Mouse (Mus musculus) neutrophil, adult 83 days (primary cell): Measurements from ENCODE around the gene Dda1. TPM values are rescaled to one million over a fixed set of nuclear protein-coding genes. Genes with fewer than 3 reads are reported as not detected.

Source experiments
- total RNA-seq, 2 experiments: library from RNA; stranded (reverse); gene quantifications; one replicate each; pipeline ENCODE4 v1.2.4; 2023

Dda1 gene
- total RNA-seq = 10 to 100 TPM; 72.6 to 81.2 TPM

GRCm38 (mm10) chr8:71468916-71469315, at the start of gene Dda1:
Dda1 (plus strand) TSS chr8:71469199.

DNA sequence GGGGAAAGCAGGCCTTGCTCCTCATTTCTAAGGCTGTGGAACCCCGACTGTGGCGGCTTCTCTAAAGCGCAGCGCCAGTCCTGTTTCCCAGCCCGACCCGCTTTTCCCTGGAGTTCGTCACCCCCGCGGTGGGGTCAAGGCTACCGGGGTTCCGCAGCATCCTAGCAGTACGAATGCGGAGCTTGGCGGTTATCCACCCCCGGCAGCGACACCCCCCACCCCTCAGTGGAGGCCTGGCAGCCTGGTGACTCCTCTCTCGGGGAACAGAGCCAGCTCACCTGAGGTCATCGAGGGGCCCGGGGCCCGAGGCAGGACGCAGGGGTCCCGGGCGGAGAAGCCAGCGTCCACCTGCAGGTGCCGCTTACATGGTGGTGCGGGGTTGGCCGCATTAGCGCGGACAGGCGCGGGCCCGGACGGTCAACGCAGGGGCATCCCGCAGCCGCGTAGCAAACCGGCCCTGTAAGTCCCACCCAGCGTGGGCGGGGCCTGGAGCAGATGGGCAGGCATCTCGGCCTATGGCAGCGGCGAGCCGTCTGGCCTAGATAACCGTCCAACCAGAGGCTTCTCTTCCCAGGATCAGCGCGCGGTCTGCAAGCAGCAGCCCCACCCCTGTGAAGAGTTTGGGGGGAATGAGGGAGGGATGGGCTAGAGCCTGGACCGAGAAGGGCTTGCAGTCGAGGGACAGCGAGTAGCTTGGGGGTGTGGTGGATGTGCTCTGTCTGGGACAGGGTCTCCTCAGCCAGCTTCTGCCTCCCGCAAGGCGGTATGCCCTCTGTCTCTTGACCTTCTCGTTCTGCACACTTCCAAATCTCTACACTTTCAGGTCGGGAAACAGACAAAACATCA, 5.6 kb upstream of the Dda1 start, which contains the start of gene Abhd8:
Gene Abhd8 (minus strand): TSS at position 468 of the 846 bp plus-strand sequence.

GRCm38 (mm10) chr8:71464513-71465500, 4.2 kb upstream of the Dda1 start, which contains the start of gene Mrpl34:
Mrpl34 (plus strand) TSS chr8:71464959.

GRCm38 (mm10) chr8:71485142-71486135, 16.4 kb downstream of the Dda1 start, which contains the start of gene Ano8:
Ano8 (minus strand) TSS chr8:71485963.

GRCm38 (mm10) chr8:71487691-71488445, 18.9 kb downstream of the Dda1 start, which contains the start of gene Gtpbp3:
Gtpbp3 (plus strand) TSS chr8:71488103.

GRCm38 (mm10) chr8:71511644-71512043, 42.6 kb downstream of the Dda1 start, which contains the start of gene Plvap:
Plvap (minus strand) TSS chr8:71511752.

DNA sequence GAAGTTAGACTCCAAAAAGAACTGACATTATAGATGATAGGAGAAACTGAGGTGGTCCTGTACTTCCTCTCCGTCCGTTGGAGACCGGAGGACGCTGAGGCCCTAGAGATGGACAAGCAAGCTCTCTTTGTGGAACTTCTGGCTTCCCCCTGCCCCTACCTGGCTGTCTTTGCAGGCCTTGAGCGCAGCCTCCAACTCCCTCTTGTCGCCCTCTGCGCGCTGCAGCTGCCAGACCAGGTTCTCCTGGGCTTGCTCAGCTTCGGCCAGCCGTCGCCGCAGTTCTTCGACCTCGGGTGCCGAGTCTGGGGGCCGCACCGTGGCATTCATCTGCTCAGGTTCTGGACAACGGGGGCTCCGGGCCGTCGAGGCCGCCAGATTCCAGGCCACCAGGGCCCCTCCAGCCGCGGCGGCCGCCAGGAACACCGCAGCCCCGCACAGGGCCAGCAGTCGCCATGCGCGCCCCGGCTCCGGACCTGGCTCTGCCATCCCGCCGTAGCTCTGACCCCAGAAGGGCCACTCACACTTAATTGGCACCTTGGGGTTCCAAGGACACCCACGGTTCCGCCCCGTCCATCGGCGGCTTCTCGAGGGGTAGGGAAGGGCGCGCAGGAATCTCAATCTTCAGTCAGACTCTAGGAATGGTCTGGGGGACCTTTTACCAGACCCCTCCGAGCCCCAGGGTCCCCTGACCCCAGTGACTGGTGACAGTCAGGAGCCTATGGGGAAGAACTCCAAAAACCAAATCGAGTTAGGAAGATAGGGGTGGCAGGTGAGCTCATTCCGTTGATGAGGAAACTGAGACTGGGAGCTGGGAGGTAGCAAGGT, 56.4 kb downstream of the Dda1 start, which contains the start of gene Ccdc194:
Gene Ccdc194 (minus strand): TSS at position 486 of the 825 bp plus-strand sequence.

Other genes with a start within 250 kb of the Dda1 start
- gene Myo9b, start 196.5 kb upstream of the Dda1 start, total RNA-seq = 100 to 1,000 TPM; 124 to 131 TPM
- 10 to 100 TPM; 47.8 to 58.5 TPM for gene Haus8, start 196.3 kb upstream of the Dda1 start, total RNA-seq
- 100 to 1,000 TPM; 149 to 154 TPM for gene Use1, start 102.4 kb upstream of the Dda1 start, total RNA-seq
- gene Ocel1, start 97.9 kb upstream of the Dda1 start, total RNA-seq = 10 to 100 TPM; 19.8 to 20.1 TPM
- 1 to 10 TPM; 7.2 to 8.2 TPM for gene Nr2f6, start 87.2 kb upstream of the Dda1 start, total RNA-seq
- under 1 TPM in 1 of 2 experiments, not detected in 1; 0.39 TPM for gene Ushbp1, start 73.4 kb upstream of the Dda1 start, total RNA-seq
- 10 to 100 TPM; 60.0 to 62.4 TPM for gene Babam1, start 72.3 kb upstream of the Dda1 start, total RNA-seq
- gene Ankle1, start 63.2 kb upstream of the Dda1 start, total RNA-seq = 10 to 100 TPM; 18.6 to 22.4 TPM
- gene Abhd8, start 5.5 kb upstream of the Dda1 start, total RNA-seq = 1 to 10 TPM; 4.8 to 5.6 TPM
- gene Mrpl34, start 4.2 kb upstream of the Dda1 start, total RNA-seq = 10 to 100 TPM; 33.7 to 34.1 TPM
- 1 to 10 TPM; 3.4 to 4.5 TPM for gene Ano8, start 16.8 kb downstream of the Dda1 start, total RNA-seq
- 10 to 100 TPM; 11.0 to 13.3 TPM for gene Gtpbp3, start 18.9 kb downstream of the Dda1 start, total RNA-seq
- gene Plvap, start 42.6 kb downstream of the Dda1 start, total RNA-seq = under 1 TPM; 0.40 to 0.44 TPM
- under 1 TPM; 0.31 to 0.38 TPM for gene Ccdc194, start 56.5 kb downstream of the Dda1 start, total RNA-seq
- 10 to 100 TPM; 20.1 to 22.3 TPM for gene Bst2, start 68.3 kb downstream of the Dda1 start, total RNA-seq
- 10 to 100 TPM; 27.2 to 31.8 TPM for gene Mvb12a, start 73.7 kb downstream of the Dda1 start, total RNA-seq
- gene Tmem221, start 89.7 kb downstream of the Dda1 start, total RNA-seq = under 1 TPM in 1 of 2 experiments, not detected in 1; 0.42 TPM
- not detected for gene Nxnl1, start 97.4 kb downstream of the Dda1 start, total RNA-seq
- gene Slc27a1, start 99.7 kb downstream of the Dda1 start, total RNA-seq = 1 to 10 TPM in 1 of 2 experiments, under 1 TPM in 1; 0.88 to 1.3 TPM
- gene Pgls, start 123.0 kb downstream of the Dda1 start, total RNA-seq = 10 to 100 TPM; 83.8 to 84.4 TPM
- 1 to 10 TPM; 5.6 to 7.0 TPM for gene Fam129c, start 128.4 kb downstream of the Dda1 start, total RNA-seq
- gene Colgalt1, start 141.8 kb downstream of the Dda1 start, total RNA-seq = 10 to 100 TPM; 46.9 to 48.6 TPM
- under 1 TPM; 0.13 to 0.38 TPM for gene Unc13a, start 202.6 kb downstream of the Dda1 start, total RNA-seq
- 10 to 100 TPM; 13.8 to 21.0 TPM for gene Jak3, start 207.1 kb downstream of the Dda1 start, total RNA-seq
- 1 to 10 TPM; 3.4 to 7.7 TPM for gene Insl3, start 220.0 kb downstream of the Dda1 start, total RNA-seq
- gene B3gnt3, start 232.6 kb downstream of the Dda1 start, total RNA-seq = under 1 TPM; 0.13 to 0.15 TPM